Mouse (Mus musculus) liver, adult 2 months (tissue): ENCODE measurements around the gene Spint5. TPM values are rescaled to one million over a fixed set of nuclear protein-coding genes. Genes with fewer than 3 reads are reported as not detected.
"Not testable (repeated sequence)": the region's sequence is repeated elsewhere in the genome, so short reads cannot be mapped to it uniquely, and the experiment has no call there.

Experiments
- DNase-seq: peaks from one replicate; pipeline ENCODE4 v3.0.0-alpha.2; 2011; ENCODE audit warnings: low read depth, low spot score; ENCODE audit errors: extremely low read depth
- H3K27ac ChIP-seq: fragments of 200-500 bp; replicated peaks from 2 replicates; pipeline ENCODE4 v1.5.1; 2012; ENCODE audit warnings: low read depth, mild to moderate bottlenecking, control low read depth, inconsistent platforms, low read length; ENCODE audit not compliant: insufficient read depth
- H3K27me3 ChIP-seq: fragments of 200-500 bp; 2 replicates; pipeline ENCODE4 v1.6.1; 2012; ENCODE audit warnings: mild to moderate bottlenecking, moderate library complexity, low read length, inconsistent platforms; ENCODE audit not compliant: control insufficient read depth, insufficient read depth
- H3K36me3 ChIP-seq: fragments of 200-500 bp; 2 replicates; pipeline ENCODE4 v1.6.1; 2012; ENCODE audit warnings: low read length, inconsistent platforms; ENCODE audit not compliant: control insufficient read depth, insufficient read depth
- H3K4me1 ChIP-seq: fragments of 200-500 bp; 2 replicates; pipeline ENCODE4 v1.6.1; 2011; ENCODE audit warnings: low read length; ENCODE audit not compliant: control insufficient read depth, insufficient read depth
- H3K4me3 ChIP-seq: fragments of 200-500 bp; 2 replicates; pipeline ENCODE4 v1.5.1; 2011; ENCODE audit warnings: low read depth, mild to moderate bottlenecking, control low read depth, low read length, moderate library complexity; ENCODE audit not compliant: insufficient read depth
- H3K79me2 ChIP-seq: fragments of 200-500 bp; 2 replicates; pipeline ENCODE4 v1.6.1; 2012; ENCODE audit warnings: inconsistent platforms, mild to moderate bottlenecking, low read length, moderate library complexity; ENCODE audit not compliant: control insufficient read depth, insufficient read depth
- H3K9ac ChIP-seq: fragments of 200-500 bp; 2 replicates; pipeline ENCODE4 v1.6.1; 2012; ENCODE audit warnings: low read depth, mild to moderate bottlenecking, control low read depth, inconsistent platforms, low read length
- CTCF ChIP-seq: fragments of 200-500 bp; IDR thresholded peaks from 2 replicates; pipeline ENCODE4 v1.5.1; 2011; ENCODE audit warnings: low read depth, low read length, control low read depth
- POLR2A ChIP-seq: fragments of 200-500 bp; IDR thresholded peaks from 2 replicates; pipeline ENCODE4 v1.6.1; 2011; ENCODE audit warnings: low read length, control low read depth; ENCODE audit not compliant: insufficient read depth; ENCODE audit errors: extremely low read depth
- WGBS: fragments of 180-500 bp; shearing (Covaris S2); methylation state at CpG from one replicate; pipeline ENCODE4 v1.1.7; 2018; 5-methylcytosine and 5-hydroxymethylcytosine counted together
- polyA plus RNA-seq: library from polyadenylated mRNA; depleted of rRNA; stranded (reverse); fragments of >200 nt; gene quantifications from 2 replicates; pipeline ENCODE4 v1.2.3, GENCODE M21; 2012
- total RNA-seq: library from RNA; depleted of rRNA; stranded (reverse); fragments of >200 nt; gene quantifications from 2 replicates; pipeline ENCODE4 v1.2.3, GENCODE M21; 2014

Gene Spint5
- total and polyA plus RNA-seq, 2 experiments: not detected

DNA sequence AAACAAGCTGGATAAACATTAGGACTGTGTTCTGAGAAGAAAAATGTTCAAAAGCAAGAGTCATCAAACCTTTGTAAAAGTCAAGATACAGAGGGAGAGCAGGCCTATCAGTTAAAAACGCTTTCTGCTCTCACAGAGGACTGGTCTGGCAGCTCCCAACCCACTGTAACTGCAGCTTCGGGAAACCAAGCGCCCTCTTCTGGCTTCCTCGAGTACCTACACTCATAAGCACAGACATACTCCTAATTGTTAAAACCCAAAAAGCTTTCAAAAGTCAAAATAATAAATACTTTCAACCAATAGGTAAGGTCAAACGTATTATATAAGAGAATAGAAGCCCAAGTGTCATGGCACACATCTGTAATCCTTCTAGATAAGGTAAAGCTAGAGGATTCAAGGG, 10.9 kb upstream of the Spint5 start:
- no peaks in the 10 kb centered on the region for H3K27me3 ChIP-seq
- no peaks in the 10 kb centered on the region for H3K36me3 ChIP-seq
- no peak overlapping the region for H3K27ac ChIP-seq
- no peak for TF ChIP-seq POLR2A
- H3K4me3 ChIP-seq: no peak overlapping the region
- no peaks in the 10 kb centered on the region for H3K4me1 ChIP-seq
- no peak for DNase-seq
- H3K9ac ChIP-seq: no peak overlapping the region
- H3K79me2 ChIP-seq: no peaks in the 10 kb centered on the region
- 86% methylated on average over 5 of the region's 5 CpGs for WGBS

DNA sequence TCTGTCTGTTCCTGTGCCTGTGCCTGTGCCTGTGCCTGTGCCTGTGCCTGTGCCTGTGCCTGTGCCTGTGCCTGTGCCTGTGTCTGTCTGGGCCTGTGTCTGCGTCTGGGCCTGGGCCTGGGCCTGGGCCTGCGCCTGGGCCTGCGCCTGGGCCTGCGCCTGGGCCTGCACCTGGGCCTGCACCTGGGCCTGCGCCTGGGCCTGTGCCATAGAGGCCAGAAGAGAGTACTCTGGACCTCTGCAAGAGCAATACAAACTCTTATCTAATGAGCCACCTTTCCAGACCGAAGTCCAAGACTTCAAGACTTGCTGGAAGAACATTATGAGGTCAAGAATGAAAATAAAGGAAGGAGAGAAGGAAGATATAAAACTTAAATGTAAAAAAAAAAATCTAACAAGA, 9.8 kb upstream of the Spint5 start:
- H3K4me3 ChIP-seq: no peak overlapping the region
- DNase-seq: no peak

DNA sequence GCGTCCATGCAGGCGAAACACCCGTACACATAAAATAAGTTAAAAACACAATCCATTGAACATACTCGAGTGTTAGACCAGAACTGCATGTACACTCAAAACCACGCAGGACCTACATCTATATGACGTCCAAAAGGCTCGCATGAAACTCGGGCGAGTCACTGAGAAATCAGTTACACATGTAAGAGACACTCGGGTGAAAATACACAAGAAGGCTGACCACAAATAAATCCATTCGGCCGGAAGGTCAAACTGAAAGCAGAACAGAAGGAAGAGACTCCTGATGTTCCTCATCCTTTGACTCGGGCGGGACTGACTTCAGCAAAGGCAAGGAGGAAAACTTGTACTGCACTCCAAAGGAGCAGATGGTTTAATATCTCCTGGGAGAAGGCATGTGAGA, 9.1 kb upstream of the Spint5 start:
- no peaks in the 10 kb centered on the region for H3K4me1 ChIP-seq
- no peaks in the 10 kb centered on the region for H3K36me3 ChIP-seq
- no peak overlapping the region for H3K27ac ChIP-seq
- DNase-seq: peak; percentile 10
- no peak overlapping the region for H3K9ac ChIP-seq
- 89% methylated on average over 14 of the region's 14 CpGs for WGBS
- TF ChIP-seq CTCF (no peak), POLR2A (no peak)
- no peaks in the 10 kb centered on the region for H3K79me2 ChIP-seq
- H3K4me3 ChIP-seq: no peak overlapping the region
- no peaks in the 10 kb centered on the region for H3K27me3 ChIP-seq

More for the DNA sequence above, 9.8 kb upstream of the Spint5 start:
- 91% methylated on average over 6 of the region's 6 CpGs for WGBS
- Histone ChIP-seq H3K79me2 (no peaks in the 10 kb centered on the region), H3K27me3 (no peaks in the 10 kb centered on the region), H3K4me1 (no peaks in the 10 kb centered on the region), H3K9ac (no peak overlapping the region), H3K36me3 (no peaks in the 10 kb centered on the region), H3K27ac (no peak overlapping the region)
- TF ChIP-seq CTCF: no peak
- TF ChIP-seq POLR2A: no peak

DNA sequence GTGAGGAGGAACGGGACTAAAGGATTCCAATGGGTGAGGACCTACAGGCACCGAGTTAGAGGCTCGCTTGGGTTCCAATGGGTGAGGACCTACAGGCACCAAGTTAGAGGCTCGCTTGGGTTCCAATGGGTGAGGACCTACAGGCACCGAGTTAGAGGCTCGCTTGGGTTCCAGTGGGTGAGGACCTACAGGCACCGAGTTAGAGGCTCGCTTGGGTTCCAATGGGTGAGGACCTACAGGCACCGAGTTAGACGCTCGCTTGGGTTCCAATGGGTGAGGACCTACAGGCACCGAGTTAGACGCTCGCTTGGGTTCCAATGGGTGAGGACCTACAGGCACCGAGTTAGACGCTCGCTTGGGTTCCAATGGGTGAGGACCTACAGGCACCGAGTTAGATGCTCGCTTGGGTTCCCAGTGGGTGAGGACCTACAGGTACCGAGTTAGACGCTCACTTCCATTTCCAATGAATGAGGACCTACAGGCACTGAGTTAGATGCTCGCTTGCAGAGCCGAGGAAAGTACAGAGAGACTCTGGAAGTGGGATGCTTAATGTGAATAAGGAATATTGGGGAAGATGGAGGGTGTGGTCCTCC, 1.2 kb downstream of the Spint5 start:
- not testable (repeated sequence) for H3K27me3 ChIP-seq, H3K9ac ChIP-seq, H3K79me2 ChIP-seq, H3K36me3 ChIP-seq, H3K4me1 ChIP-seq, H3K27ac ChIP-seq, H3K4me3 ChIP-seq, DNase-seq
- 90% methylated on average over 23 of the region's 23 CpGs for WGBS

DNA sequence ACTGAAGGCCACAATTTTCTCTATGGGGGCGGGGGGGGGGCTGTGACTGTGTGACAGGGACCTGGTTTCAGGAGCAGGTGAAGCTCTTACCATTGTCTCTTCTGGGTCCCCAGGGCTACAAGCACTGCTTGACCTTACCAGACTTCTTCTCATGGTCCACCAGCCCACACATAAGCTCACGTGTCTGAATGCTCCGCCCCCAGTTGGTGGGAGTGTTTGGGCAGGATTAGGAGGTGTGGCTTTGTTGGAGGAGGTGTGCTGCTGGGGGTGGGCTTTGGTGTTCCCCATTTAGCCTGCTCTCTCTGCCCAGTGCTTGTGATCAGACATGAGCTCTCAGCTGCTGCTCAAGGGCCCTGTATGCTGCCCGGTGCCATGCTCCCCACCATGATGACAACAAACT, 8.2 kb downstream of the Spint5 start:
- H3K36me3 ChIP-seq: no peaks in the 10 kb centered on the region
- DNase-seq: no peak
- TF ChIP-seq POLR2A (no peak), CTCF (no peak)
- H3K27me3 ChIP-seq: no peaks in the 10 kb centered on the region
- WGBS: 67% methylated on average over 4 of the region's 4 CpGs
- peaks cover 6% of the 10 kb centered on the region for H3K4me1 ChIP-seq
- H3K79me2 ChIP-seq: no peaks in the 10 kb centered on the region
- H3K27ac ChIP-seq: no peak overlapping the region
- no peak overlapping the region for H3K4me3 ChIP-seq
- H3K9ac ChIP-seq: no peak overlapping the region

DNA sequence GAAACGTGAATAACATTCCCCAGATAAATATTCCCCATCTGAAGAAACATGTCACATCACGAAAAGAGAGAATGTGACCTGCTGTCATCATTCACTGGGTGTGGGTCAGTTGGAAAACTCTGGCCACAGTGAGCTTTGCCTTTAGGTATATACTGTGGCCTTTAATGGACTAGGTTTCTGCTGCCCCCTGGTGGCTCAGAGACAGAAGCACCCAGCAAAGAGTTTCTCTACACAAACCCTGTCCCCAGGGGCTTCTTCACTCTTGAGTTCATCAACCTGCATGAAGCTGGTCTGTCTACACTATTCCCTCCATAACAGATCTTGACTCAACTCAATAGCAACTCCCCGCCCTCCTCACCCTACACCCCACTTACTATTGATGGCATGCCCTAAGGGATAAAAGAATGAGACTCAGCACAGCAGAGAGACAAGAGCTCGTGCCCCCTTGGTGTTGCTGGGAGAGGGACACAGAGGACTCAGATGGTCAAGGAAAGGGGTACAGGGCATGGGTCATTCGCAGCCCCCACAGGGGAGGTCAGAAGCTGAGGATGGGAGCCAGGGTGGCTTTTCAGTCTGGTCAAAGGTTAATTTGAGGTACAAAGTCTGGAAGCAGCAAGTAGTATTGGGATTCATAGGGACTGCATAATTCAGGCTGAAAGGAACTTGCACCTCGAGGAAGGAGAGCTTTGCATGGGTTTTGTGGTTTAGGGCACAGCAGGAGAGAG, 11.0 kb downstream of the Spint5 start:
- WGBS: 19% methylated on average over 6 of the region's 6 CpGs
- Histone ChIP-seq H3K36me3 (no peaks in the 10 kb centered on the region), H3K27ac (no peak overlapping the region), H3K4me1 (peaks cover 6% of the 10 kb centered on the region), H3K4me3 (no peak overlapping the region), H3K79me2 (no peaks in the 10 kb centered on the region), H3K9ac (no peak overlapping the region), H3K27me3 (no peaks in the 10 kb centered on the region)
- DNase-seq: peak; percentile 52
- TF ChIP-seq POLR2A (no peak), CTCF (peak; percentile 71)
